Mouse (Mus musculus): Measurements from ENCODE around the gene Adcyap1r1. TPM values are rescaled to one million over a fixed set of nuclear protein-coding genes. Genes with fewer than 3 reads are reported as not detected.

Gene Adcyap1r1
- polyA plus RNA-seq (2017; shearing (Covaris generic)), result not detected

DNA sequence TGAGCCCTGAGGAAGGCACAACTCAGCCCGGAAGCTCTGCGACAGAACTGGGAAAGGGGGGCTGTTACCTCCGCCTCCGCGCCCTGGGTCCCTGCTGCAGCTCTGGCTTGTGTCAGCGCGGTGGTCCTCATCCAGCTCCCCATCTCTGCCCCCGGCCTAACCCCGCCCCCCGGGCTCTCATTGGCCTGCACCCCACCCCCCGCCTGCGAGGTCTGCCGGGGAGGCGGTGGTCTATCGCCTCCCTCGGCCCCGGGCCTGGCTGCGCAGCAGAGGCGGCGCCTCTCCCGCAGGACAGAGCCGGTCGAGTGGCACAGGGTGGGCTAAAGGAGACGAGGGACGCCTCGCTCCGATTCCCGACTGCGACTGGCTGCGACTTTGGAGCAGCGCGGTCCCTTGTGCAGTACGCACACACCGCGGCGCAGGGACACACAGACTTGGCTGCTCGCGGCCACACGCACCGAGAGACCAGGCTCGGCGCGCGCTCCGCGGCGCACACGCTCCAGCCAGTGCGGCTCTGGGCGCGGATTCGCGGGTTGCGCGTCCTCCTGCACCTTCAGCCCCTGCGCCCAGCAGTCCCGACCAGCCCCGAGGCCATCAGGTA is at the start of gene Adcyap1r1:
Gene Adcyap1r1 (plus strand): TSS at position 208 of the 601 bp plus-strand sequence.

Other genes with a start within 250 kb of the Adcyap1r1 start
- not detected for gene Mindy4, start 248.6 kb upstream of the Adcyap1r1 start, polyA plus RNA-seq (2017; shearing (Covaris generic))
- gene Aqp1, start 115.5 kb upstream of the Adcyap1r1 start, polyA plus RNA-seq (2017; shearing (Covaris generic)), result not detected
- gene Ghrhr, start 75.7 kb upstream of the Adcyap1r1 start, polyA plus RNA-seq (2017; shearing (Covaris generic)), result not detected
- not detected for gene Neurod6, start 229.3 kb downstream of the Adcyap1r1 start, polyA plus RNA-seq (2017; shearing (Covaris generic))